Mouse (Mus musculus): ENCODE results near the gene Olfr1340.

DNA sequence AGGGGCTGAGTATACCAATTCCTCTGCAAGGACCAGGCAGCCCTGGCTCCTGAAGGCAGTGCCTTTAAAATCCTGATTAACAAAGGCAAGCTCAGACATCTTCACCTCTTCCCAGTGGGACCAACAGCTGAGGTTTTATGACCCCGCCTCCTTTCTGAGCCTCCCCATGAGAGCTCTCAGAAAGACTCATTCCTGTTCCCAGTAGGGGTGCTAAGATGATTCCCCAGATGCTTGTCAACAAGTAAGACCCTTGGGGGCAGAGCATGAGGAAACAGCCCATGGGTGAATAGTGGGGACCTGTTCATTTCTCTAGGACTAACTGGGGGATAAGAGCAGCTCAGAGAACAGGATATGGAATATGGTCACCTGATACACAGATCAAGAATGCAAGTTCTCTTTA is 38.7 kb downstream of the Olfr1340 start, which contains the start of gene Olfr1338:
- no peak for TF ChIP-seq CTCF (IDR thresholded peaks at IDR 0.05; ENCODE audit: borderline replicate concordance, extremely low read depth, insufficient read depth, insufficient read length)
- TF ChIP-seq POLR2A (IDR thresholded peaks at IDR 0.05; ENCODE audit: borderline replicate concordance, extremely low read depth, insufficient read depth, insufficient read length, poor library complexity, severe bottlenecking): no peak

Data from brain, embryonic 14.5 days (tissue).